Mouse (Mus musculus): ENCODE data around the gene Tmprss12. TPM values are rescaled to one million over a fixed set of nuclear protein-coding genes. Genes with fewer than 3 reads are reported as not detected.

Gene Tmprss12
- polyA plus RNA-seq, 2 experiments: not detected

GRCm38 (mm10) chr15:100245951-100246350 is 34.7 kb upstream of the Tmprss12 start:
- Histone ChIP-seq H3K9ac (replicated peaks) (no peak overlapping the region), H3K4me2 (ENCODE audit: low read depth) (no peak overlapping the region), H3K36me3 (replicated peaks; ENCODE audit: control insufficient read depth, insufficient read depth, low read depth) (peaks cover 84% of the 10 kb centered on the region), H3K27me3 (ENCODE audit: control insufficient read depth, insufficient read depth, low read length) (no peaks in the 10 kb centered on the region), H3K4me1 (replicated peaks; ENCODE audit: control insufficient read depth in 2 of 2, insufficient read depth in 2 of 2, low read length in 1 of 2) (no peaks in the 10 kb centered on the region), H3K4me3 (ENCODE audit: insufficient read depth in 1 of 2, low read depth in 2 of 2, low read length in 2 of 2) (no peak overlapping the region), H3K27ac (no peak overlapping the region), H3K9me3 (ENCODE audit: control insufficient read depth, low read length) (no peaks in the 10 kb centered on the region)
- TF ChIP-seq EP300 (IDR thresholded peaks at IDR 0.05; ENCODE audit: low read depth) (no peak), CTCF (IDR thresholded peaks at IDR 0.05; ENCODE audit: low read depth) (no peak)
- no peak for ATAC-seq (ENCODE audit: insufficient read depth)
- DNase-seq (ENCODE audit: low read depth in 3 of 3, low spot score in 3 of 3): no peak
- WGBS (ENCODE audit: insufficient replicate concordance): 91% methylated on average over 7 of the region's 7 CpGs

GRCm38 (mm10) chr15:100247296-100247695 is 33.3 kb upstream of the Tmprss12 start:
- Histone ChIP-seq H3K27me3 (ENCODE audit: control insufficient read depth, insufficient read depth, low read length) (no peaks in the 10 kb centered on the region), H3K4me2 (ENCODE audit: low read depth) (no peak overlapping the region), H3K9me3 (ENCODE audit: control insufficient read depth, low read length) (no peaks in the 10 kb centered on the region), H3K36me3 (replicated peaks; ENCODE audit: control insufficient read depth, insufficient read depth, low read depth) (peaks cover 83% of the 10 kb centered on the region), H3K9ac (replicated peaks) (no peak overlapping the region), H3K4me1 (replicated peaks; ENCODE audit: control insufficient read depth in 2 of 2, insufficient read depth in 2 of 2, low read length in 1 of 2) (no peaks in the 10 kb centered on the region), H3K4me3 (ENCODE audit: insufficient read depth in 1 of 2, low read depth in 2 of 2, low read length in 2 of 2) (no peak overlapping the region), H3K27ac (no peak overlapping the region)
- DNase-seq (ENCODE audit: low read depth in 3 of 3, low spot score in 3 of 3) (no peak), ATAC-seq (ENCODE audit: insufficient read depth) (no peak)
- TF ChIP-seq CTCF (IDR thresholded peaks at IDR 0.05; ENCODE audit: low read depth) (no peak), EP300 (IDR thresholded peaks at IDR 0.05; ENCODE audit: low read depth) (no peak)
- 87% methylated on average over 9 of the region's 9 CpGs for WGBS (ENCODE audit: insufficient replicate concordance)

- DNase-seq (ENCODE audit: low read depth in 3 of 3, low spot score in 3 of 3) (no peak), ATAC-seq (ENCODE audit: insufficient read depth) (no peak)
- no peaks in the 10 kb centered on the region for H3K27me3 ChIP-seq (ENCODE audit: control insufficient read depth, insufficient read depth, low read length)
- no peak overlapping the region for H3K4me3 ChIP-seq (ENCODE audit: insufficient read depth in 1 of 2, low read depth in 2 of 2, low read length in 2 of 2)
- TF ChIP-seq EP300 (IDR thresholded peaks at IDR 0.05; ENCODE audit: low read depth) (no peak), CTCF (IDR thresholded peaks at IDR 0.05; ENCODE audit: low read depth) (no peak)
- no peaks in the 10 kb centered on the region for H3K4me1 ChIP-seq (replicated peaks; ENCODE audit: control insufficient read depth in 2 of 2, insufficient read depth in 2 of 2, low read length in 1 of 2)
- 67% methylated on average over 6 of the region's 6 CpGs for WGBS (ENCODE audit: insufficient replicate concordance)
- no peak overlapping the region for H3K4me2 ChIP-seq (ENCODE audit: low read depth)
- H3K36me3 ChIP-seq (replicated peaks; ENCODE audit: control insufficient read depth, insufficient read depth, low read depth): peaks cover 86% of the 10 kb centered on the region
- no peak overlapping the region for H3K9ac ChIP-seq (replicated peaks)
- H3K27ac ChIP-seq: no peak overlapping the region
- no peaks in the 10 kb centered on the region for H3K9me3 ChIP-seq (ENCODE audit: control insufficient read depth, low read length)
Measured at GRCm38 (mm10) chr15:100248665-100249433, 31.8 kb upstream of the Tmprss12 start.

GRCm38 (mm10) chr15:100251153-100251780 is 29.4 kb upstream of the Tmprss12 start:
- H3K9ac ChIP-seq (replicated peaks): no peak overlapping the region
- TF ChIP-seq EP300 (IDR thresholded peaks at IDR 0.05; ENCODE audit: low read depth) (no peak), CTCF (IDR thresholded peaks at IDR 0.05; ENCODE audit: low read depth) (no peak)
- no peak overlapping the region for H3K4me2 ChIP-seq (ENCODE audit: low read depth)
- H3K27ac ChIP-seq: no peak overlapping the region
- no peak for DNase-seq (ENCODE audit: low read depth in 3 of 3, low spot score in 3 of 3)
- no peaks in the 10 kb centered on the region for H3K9me3 ChIP-seq (ENCODE audit: control insufficient read depth, low read length)
- H3K4me1 ChIP-seq (replicated peaks; ENCODE audit: control insufficient read depth in 2 of 2, insufficient read depth in 2 of 2, low read length in 1 of 2): no peaks in the 10 kb centered on the region
- WGBS (ENCODE audit: insufficient replicate concordance): 87% methylated on average over 6 of the region's 6 CpGs
- H3K27me3 ChIP-seq (ENCODE audit: control insufficient read depth, insufficient read depth, low read length): no peaks in the 10 kb centered on the region
- no peak for ATAC-seq (ENCODE audit: insufficient read depth)
- H3K4me3 ChIP-seq (ENCODE audit: insufficient read depth in 1 of 2, low read depth in 2 of 2, low read length in 2 of 2): no peak overlapping the region
- H3K36me3 ChIP-seq (replicated peaks; ENCODE audit: control insufficient read depth, insufficient read depth, low read depth): peaks cover 88% of the 10 kb centered on the region

- no peaks in the 10 kb centered on the region for H3K9me3 ChIP-seq (ENCODE audit: control insufficient read depth, low read length)
- peaks cover 81% of the 10 kb centered on the region for H3K36me3 ChIP-seq (replicated peaks; ENCODE audit: control insufficient read depth, insufficient read depth, low read depth)
- no peak for ATAC-seq (ENCODE audit: insufficient read depth)
- H3K4me3 ChIP-seq (ENCODE audit: insufficient read depth in 1 of 2, low read depth in 2 of 2, low read length in 2 of 2): no peak overlapping the region
- no peak for TF ChIP-seq EP300 (IDR thresholded peaks at IDR 0.05; ENCODE audit: low read depth)
- no peak for TF ChIP-seq CTCF (IDR thresholded peaks at IDR 0.05; ENCODE audit: low read depth)
- no peak overlapping the region for H3K27ac ChIP-seq
- H3K4me1 ChIP-seq (replicated peaks; ENCODE audit: control insufficient read depth in 2 of 2, insufficient read depth in 2 of 2, low read length in 1 of 2): no peaks in the 10 kb centered on the region
- no peak for DNase-seq (ENCODE audit: low read depth in 3 of 3, low spot score in 3 of 3)
- H3K9ac ChIP-seq (replicated peaks): no peak overlapping the region
- WGBS (ENCODE audit: insufficient replicate concordance): 77% methylated on average over 6 of the region's 6 CpGs
- no peak overlapping the region for H3K4me2 ChIP-seq (ENCODE audit: low read depth)
- H3K27me3 ChIP-seq (ENCODE audit: control insufficient read depth, insufficient read depth, low read length): no peaks in the 10 kb centered on the region
Measured at GRCm38 (mm10) chr15:100256386-100256785, 24.3 kb upstream of the Tmprss12 start.

Data from liver, embryonic 14.5 days (tissue).